Mouse (Mus musculus): ENCODE results near the gene Acmsd. TPM values are rescaled to one million over a fixed set of nuclear protein-coding genes. Genes with fewer than 3 reads are reported as not detected.

Acmsd gene
- polyA plus RNA-seq, 1 experiment = not detected

DNA sequence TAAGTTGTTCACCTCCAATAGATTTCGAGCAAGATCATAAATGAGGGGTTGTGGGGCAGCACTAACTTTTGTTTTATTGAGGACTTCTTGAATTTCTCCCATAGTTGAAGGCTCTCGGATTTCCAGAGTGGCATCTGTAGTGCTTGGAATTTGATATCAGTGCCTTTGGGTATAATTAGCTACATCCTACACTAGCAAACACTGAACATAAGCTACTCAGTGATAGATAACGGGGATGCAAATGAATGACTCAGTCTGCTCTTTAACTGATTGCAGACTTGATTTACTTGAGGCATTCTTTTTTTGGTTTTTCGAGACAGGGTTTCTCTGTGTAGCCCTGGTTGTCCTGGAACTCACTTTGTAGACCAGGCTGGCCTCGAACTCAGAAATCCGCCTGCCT lies 59.7 kb downstream of the Acmsd start:
- H3K4me3 ChIP-seq (ENCODE audit: control insufficient read depth, low read depth, low read length) = no peak overlapping the region

DNA sequence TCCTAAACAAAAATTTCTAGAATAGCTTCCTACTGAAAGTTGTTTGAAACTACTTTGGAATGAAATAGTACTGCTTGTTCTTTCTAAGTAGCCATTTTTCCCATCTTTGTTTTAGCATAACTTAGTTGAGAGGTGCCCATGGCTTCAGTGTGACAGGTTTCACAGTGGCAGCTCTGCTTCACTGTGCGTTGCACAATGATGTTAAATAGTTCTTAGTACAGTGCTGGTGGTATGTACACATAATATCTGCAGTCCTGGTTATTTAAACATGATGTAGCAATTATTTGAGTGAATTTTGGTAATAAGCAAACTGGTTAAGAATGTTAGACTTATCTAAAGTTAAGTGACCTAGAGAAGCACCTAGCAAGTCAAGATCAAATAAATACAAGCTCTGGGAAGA lies 64.2 kb downstream of the Acmsd start:
- Histone ChIP-seq H3K4me3 (ENCODE audit: control insufficient read depth, low read depth, low read length) (no peak overlapping the region), H3K27ac (ENCODE audit: control insufficient read depth, insufficient read depth, low read depth, low read length) (no peak overlapping the region), H3K27me3 (ENCODE audit: control insufficient read depth, insufficient read depth, low read length) (no peaks in the 10 kb centered on the region), H3K36me3 (ENCODE audit: control insufficient read depth, insufficient read depth, low read length) (no peaks in the 10 kb centered on the region), H3K4me1 (ENCODE audit: control insufficient read depth, insufficient read depth, low read length) (no peaks in the 10 kb centered on the region)
- no peak for TF ChIP-seq CTCF (IDR thresholded peaks at IDR 0.05; ENCODE audit: control insufficient read depth, insufficient read depth, insufficient replicate concordance, low read depth, low read length)
- no peak for TF ChIP-seq POLR2A (IDR thresholded peaks at IDR 0.05; ENCODE audit: control insufficient read depth, low read depth, low read length)

More for the DNA sequence above, 59.7 kb downstream of the Acmsd start:
- Histone ChIP-seq H3K27ac (ENCODE audit: control insufficient read depth, insufficient read depth, low read depth, low read length) (no peak overlapping the region), H3K36me3 (ENCODE audit: control insufficient read depth, insufficient read depth, low read length) (no peaks in the 10 kb centered on the region), H3K27me3 (ENCODE audit: control insufficient read depth, insufficient read depth, low read length) (no peaks in the 10 kb centered on the region), H3K4me1 (ENCODE audit: control insufficient read depth, insufficient read depth, low read length) (no peaks in the 10 kb centered on the region)
- no peak for TF ChIP-seq CTCF (IDR thresholded peaks at IDR 0.05; ENCODE audit: control insufficient read depth, insufficient read depth, insufficient replicate concordance, low read depth, low read length)
- no peak for TF ChIP-seq POLR2A (IDR thresholded peaks at IDR 0.05; ENCODE audit: control insufficient read depth, low read depth, low read length)

DNA sequence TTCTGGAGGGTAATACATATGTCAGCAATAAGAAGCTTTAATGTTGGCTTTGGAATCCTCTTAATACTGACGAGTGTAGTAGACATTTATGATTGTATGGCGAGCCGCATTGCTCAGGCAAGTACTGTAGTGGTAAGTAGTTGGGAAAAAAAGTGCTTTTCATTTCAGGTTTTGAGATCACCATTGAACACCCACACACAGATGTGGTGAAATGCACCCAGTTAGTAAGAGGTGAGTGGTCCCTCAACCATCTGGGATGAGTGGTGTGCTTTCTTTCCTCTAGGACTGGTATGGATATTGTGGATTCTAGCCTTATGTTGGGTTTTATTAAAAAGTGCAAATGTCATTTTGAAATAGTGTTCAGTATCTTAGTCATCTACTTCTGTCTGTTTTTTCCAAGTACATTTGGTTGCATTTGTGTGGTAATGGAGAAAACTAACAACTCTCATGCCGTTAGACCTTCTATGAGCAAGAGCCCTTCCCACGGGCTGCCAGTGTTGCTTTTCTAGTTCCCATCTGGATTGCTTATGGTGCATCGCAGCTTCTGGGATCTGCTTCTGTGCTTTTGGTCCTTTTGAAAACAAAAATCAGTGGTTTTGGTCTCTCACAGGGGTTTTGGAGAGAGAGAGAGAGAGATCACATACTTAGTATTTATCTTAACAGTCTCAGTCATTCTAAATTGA lies 66.0 kb downstream of the Acmsd start:
- Histone ChIP-seq H3K27me3 (ENCODE audit: control insufficient read depth, insufficient read depth, low read length) (no peaks in the 10 kb centered on the region), H3K4me3 (ENCODE audit: control insufficient read depth, low read depth, low read length) (no peak overlapping the region), H3K4me1 (ENCODE audit: control insufficient read depth, insufficient read depth, low read length) (no peaks in the 10 kb centered on the region), H3K27ac (ENCODE audit: control insufficient read depth, insufficient read depth, low read depth, low read length) (no peak overlapping the region), H3K36me3 (ENCODE audit: control insufficient read depth, insufficient read depth, low read length) (no peaks in the 10 kb centered on the region)
- no peak for TF ChIP-seq CTCF (IDR thresholded peaks at IDR 0.05; ENCODE audit: control insufficient read depth, insufficient read depth, insufficient replicate concordance, low read depth, low read length)
- no peak for TF ChIP-seq POLR2A (IDR thresholded peaks at IDR 0.05; ENCODE audit: control insufficient read depth, low read depth, low read length)

DNA sequence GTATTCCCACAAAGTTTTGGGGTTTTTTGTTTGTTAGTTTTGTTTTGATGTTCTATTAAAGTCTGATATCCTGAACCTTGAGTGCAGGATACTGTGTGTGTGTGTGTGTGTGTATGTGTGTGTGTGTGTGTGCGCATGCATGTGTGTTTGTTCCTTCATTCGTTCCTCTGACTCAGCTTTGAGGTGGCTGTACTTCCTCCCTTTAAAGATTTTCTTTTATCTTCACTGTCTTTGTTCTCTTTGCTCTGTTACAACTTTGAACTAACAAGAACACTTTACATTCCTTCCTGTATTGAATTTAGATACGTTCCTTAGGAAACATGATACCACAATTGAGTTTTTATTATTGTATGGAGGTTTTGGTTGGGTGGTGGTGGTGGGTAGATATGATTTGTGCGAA lies 67.1 kb downstream of the Acmsd start:
- H3K4me1 ChIP-seq (ENCODE audit: control insufficient read depth, insufficient read depth, low read length) = no peaks in the 10 kb centered on the region
- no peak overlapping the region for H3K27ac ChIP-seq (ENCODE audit: control insufficient read depth, insufficient read depth, low read depth, low read length)
- H3K36me3 ChIP-seq (ENCODE audit: control insufficient read depth, insufficient read depth, low read length) = no peaks in the 10 kb centered on the region

DNA sequence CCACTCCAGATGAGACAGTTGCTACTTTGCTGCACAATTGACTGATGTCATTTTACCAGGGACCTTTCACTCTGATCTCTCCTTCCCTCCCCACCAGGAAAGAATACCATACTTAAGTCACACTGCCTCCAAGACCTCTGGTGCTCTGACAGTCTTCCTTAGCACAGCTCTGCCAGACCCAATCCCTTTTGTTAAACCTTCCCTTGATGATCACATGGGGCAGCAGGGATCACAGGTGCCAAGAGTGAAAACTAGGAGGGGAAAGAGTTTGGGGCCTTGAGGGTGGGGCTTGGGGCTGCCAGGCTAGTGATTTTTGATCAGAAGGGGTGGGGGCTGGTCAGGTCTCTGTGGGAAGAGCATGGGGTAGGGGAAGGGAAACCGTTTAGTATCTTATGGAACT lies 67.5 kb downstream of the Acmsd start:
- Histone ChIP-seq H3K27me3 (ENCODE audit: control insufficient read depth, insufficient read depth, low read length) (no peaks in the 10 kb centered on the region), H3K27ac (ENCODE audit: control insufficient read depth, insufficient read depth, low read depth, low read length) (no peak overlapping the region), H3K4me1 (ENCODE audit: control insufficient read depth, insufficient read depth, low read length) (no peaks in the 10 kb centered on the region), H3K36me3 (ENCODE audit: control insufficient read depth, insufficient read depth, low read length) (no peaks in the 10 kb centered on the region), H3K4me3 (ENCODE audit: control insufficient read depth, low read depth, low read length) (no peak overlapping the region)
- TF ChIP-seq POLR2A (IDR thresholded peaks at IDR 0.05; ENCODE audit: control insufficient read depth, low read depth, low read length) (no peak), CTCF (IDR thresholded peaks at IDR 0.05; ENCODE audit: control insufficient read depth, insufficient read depth, insufficient replicate concordance, low read depth, low read length) (no peak)

More for the DNA sequence above, 67.1 kb downstream of the Acmsd start:
- Histone ChIP-seq H3K27me3 (ENCODE audit: control insufficient read depth, insufficient read depth, low read length) (no peaks in the 10 kb centered on the region), H3K4me3 (ENCODE audit: control insufficient read depth, low read depth, low read length) (no peak overlapping the region)
- TF ChIP-seq CTCF (IDR thresholded peaks at IDR 0.05; ENCODE audit: control insufficient read depth, insufficient read depth, insufficient replicate concordance, low read depth, low read length) = no peak
- no peak for TF ChIP-seq POLR2A (IDR thresholded peaks at IDR 0.05; ENCODE audit: control insufficient read depth, low read depth, low read length)

DNA sequence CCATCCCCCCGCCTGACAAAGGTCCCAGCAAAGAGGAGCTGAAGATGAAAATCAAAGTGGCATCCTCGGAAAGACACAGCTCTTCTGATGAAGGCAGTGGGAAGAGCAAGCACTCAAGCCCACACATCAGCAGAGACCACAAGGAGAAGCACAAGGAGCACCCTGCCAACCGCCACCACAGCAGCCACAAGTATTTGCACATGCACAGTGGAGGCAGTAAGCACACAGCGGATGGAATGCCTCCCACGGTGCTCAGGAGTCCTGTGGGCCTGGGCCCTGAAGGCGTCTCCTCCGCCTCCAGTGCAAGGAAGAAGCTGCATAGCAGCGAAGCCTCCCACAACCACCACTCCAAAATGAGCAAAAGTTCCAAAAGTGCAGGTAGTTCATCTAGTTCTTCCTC lies 73.7 kb downstream of the Acmsd start:
- Histone ChIP-seq H3K27ac (ENCODE audit: control insufficient read depth, insufficient read depth, low read depth, low read length) (no peak overlapping the region), H3K4me3 (ENCODE audit: control insufficient read depth, low read depth, low read length) (no peak overlapping the region), H3K36me3 (ENCODE audit: control insufficient read depth, insufficient read depth, low read length) (peaks cover 2% of the 10 kb centered on the region; the same call in 1 of the 2 replicates), H3K27me3 (ENCODE audit: control insufficient read depth, insufficient read depth, low read length) (no peaks in the 10 kb centered on the region), H3K4me1 (ENCODE audit: control insufficient read depth, insufficient read depth, low read length) (no peaks in the 10 kb centered on the region)
- no peak for TF ChIP-seq CTCF (IDR thresholded peaks at IDR 0.05; ENCODE audit: control insufficient read depth, insufficient read depth, insufficient replicate concordance, low read depth, low read length)
- no peak for TF ChIP-seq POLR2A (IDR thresholded peaks at IDR 0.05; ENCODE audit: control insufficient read depth, low read depth, low read length)

- H3K27ac ChIP-seq (ENCODE audit: control insufficient read depth, insufficient read depth, low read depth, low read length) = no peak overlapping the region
- H3K27me3 ChIP-seq (ENCODE audit: control insufficient read depth, insufficient read depth, low read length) = no peaks in the 10 kb centered on the region
- no peaks in the 10 kb centered on the region for H3K4me1 ChIP-seq (ENCODE audit: control insufficient read depth, insufficient read depth, low read length)
- no peak overlapping the region for H3K4me3 ChIP-seq (ENCODE audit: control insufficient read depth, low read depth, low read length)
- H3K36me3 ChIP-seq (ENCODE audit: control insufficient read depth, insufficient read depth, low read length) = no peaks in the 10 kb centered on the region
- no peak for TF ChIP-seq CTCF (IDR thresholded peaks at IDR 0.05; ENCODE audit: control insufficient read depth, insufficient read depth, insufficient replicate concordance, low read depth, low read length)
- TF ChIP-seq POLR2A (IDR thresholded peaks at IDR 0.05; ENCODE audit: control insufficient read depth, low read depth, low read length) = no peak
Measured at GRCm38 (mm10) chr1:127808671-127809070, 79.5 kb downstream of the Acmsd start.

Measured in testis, adult 2 months (tissue).